Mouse (Mus musculus) kidney, postnatal 36 days (tissue): ENCODE measurements at regions not wholly inside any gene's neighbourhood (a gene's known extent, or its start where the extent isn't known, plus 50 kb on each side); places are given as distances from the start of the nearest gene placed in this dataset.

ENCODE experiments used
- DNase-seq, 2 experiments: peaks; one replicate each; pipeline ENCODE4 v3.0.0; 2021 to 2022; ENCODE audit warnings: mixed read lengths in 2 of 2

DNA sequence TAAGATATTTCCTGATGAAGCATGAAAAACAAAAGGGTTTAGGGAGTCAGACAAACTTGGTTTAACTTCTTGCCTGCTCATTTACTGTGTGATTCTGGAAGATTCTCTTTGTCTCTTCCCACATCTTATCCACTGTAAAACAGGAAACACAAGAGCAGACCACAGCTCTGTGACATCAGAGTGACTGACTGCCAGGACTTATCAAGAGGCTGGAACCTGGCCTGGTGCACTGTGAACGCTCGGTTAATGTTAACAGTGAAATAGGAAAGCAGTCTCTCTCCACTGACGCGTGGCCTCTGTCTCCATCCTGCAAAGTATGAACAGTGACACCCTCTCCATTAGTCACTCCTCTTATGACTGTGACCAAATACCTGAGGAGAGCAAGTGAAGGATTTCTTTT is 73.1 kb upstream of the Noct start:
- DNase-seq = no peak

GRCm38 (mm10) chr3:51155621-51156020 is 68.6 kb upstream of the Noct start:
- no peak for DNase-seq

- peak; percentile 65 to 80 for DNase-seq
These were observed 67.6 kb upstream of the Noct start for GRCm38 (mm10) chr3:51156386-51157290.

- DNase-seq = no peak
These were observed 67.0 kb upstream of the Noct start for GRCm38 (mm10) chr3:51157291-51157650.

DNA sequence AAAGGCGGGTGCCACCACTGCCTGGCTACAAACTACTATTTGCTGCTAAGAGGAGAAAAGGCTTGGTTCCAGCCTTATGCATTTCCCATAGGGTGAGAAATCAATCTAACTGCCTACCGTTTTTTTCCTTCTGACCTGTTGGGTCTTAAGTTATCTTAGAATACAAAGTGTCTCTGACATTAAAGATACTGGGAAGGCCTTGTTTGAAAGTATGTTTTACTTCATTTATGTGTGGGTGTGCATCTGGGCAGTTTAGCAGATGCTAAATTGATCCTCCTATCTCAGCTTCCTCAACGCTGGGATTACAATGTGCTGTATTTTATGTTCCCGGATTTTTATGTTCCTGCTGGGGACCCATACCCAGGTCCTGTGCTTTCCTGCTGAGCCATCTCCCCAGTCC is 65.8 kb upstream of the Noct start:
- no peak for DNase-seq

DNA sequence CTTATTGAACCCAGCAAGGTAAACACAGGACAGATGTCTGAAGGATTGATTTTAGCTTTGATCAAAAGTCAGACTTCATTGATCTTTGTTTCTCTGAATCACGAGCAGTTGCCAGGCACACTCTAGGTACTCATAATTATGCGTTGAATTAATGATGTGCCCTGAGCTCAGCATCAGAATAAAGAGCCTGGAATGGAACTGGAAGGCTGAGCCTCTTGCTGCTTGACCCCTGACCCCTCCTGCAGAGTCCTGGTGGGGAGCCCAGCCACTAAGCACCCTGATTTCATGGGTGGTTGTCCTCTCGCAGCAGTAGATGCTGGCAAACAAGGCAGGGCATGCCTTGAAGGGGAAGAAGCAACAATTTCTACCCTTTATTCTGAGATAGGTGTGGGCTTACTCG is 64.9 kb upstream of the Noct start:
- DNase-seq = no peak

DNA sequence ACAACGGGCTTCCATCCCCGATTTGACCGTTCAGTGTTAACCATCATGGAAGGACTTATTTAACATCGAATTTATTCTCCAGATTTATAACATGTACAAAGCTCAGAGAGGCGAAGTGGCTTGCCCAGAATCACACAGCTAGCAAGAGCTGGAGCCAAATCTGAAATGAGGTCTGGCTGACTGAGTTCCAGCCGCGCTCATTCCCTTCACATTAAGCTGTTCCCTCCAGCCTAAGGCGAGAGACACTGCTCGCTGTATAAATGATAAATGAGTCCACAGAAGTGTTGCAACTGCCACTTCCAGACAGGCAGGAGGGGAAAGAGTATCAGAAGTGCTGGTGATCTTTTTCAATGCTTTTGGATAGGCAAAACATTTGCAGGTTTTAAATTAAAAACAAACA is 64.4 kb upstream of the Noct start:
- no peak for DNase-seq

DNA sequence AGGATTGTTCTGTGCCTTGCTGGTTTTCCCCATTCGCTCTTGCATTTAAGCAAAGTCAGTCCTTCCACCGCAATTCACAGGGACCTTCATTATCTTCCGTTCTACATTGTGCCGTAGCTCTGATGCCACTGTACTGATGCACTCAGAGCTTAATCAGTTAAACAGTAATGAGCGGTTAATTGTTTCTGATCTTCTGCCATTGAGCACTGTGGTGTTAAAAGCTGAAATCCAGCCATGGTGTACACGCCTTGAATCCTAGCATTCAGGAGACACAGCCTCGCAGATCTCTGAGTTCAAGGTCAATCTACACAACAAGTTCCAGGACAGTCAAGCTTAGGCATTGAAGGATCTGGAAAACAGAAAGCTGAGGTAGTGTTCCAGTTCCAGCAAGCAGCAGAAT is 63.6 kb upstream of the Noct start:
- DNase-seq = no peak

DNA sequence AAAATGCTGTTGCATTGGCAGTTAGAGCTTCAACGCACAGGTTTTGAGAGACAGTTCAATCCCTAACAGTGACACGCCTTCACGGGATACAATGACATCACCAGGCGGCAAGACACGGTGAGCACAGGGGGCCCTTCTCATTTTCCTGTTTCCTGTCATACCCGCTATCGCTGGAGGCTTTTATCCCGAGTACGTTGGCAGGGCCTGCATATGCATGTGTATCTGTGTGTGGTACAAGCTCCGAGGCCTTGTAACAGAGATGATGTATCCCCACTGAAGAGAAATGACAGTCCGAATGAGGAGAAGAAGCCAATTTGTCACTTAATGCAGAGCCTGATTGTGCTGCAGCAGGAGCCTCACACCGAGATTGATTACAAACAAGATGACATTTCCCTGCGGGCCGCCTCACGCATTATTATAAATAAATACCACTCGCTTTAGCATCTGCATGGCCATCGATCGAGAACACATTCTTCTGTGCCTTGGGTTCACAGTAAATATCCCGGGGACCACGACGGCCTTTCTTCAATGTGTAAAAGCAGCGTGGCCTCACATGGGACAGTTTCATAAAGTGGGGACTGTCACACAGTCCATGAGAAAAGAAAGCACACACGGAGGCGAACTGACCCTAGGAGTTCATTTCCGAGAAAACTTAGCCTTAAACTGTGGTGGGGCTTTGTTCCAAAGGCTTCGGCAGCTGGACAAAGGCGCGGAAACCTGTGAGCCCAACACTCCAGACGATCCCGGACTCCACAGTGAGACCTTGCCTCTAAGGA is 54.9 kb upstream of the Noct start:
- DNase-seq = no peak

DNA sequence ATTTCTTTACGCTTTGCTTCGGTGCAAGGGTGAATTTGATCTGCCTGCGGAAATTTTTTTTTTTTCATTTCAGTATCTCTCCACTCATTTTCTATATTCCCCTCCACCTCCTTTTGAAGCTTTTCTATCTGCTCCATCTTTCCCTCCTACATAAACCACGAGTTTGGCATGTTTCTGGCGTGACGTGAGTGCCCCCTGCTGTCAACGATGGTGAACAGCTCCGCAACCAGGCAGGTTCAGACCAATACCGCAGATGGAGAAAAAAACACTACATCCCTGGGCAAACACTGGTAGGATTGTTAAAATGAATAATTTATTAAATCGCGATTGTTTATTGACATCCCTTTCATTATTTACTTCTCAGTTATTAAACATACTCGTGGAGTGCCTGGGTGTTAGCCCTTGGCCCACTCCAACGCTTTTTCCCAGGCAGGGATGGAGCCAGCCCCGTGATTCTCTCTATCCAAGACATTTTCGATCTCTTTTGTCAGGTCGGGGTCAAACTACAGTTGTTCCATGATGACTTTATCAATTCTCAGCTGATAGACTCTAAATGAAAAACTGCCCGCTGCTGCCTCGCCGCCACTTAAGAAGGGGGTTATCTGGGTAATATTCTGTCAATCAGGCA is 53.9 kb upstream of the Noct start:
- peak; percentile 75 to 86 for DNase-seq
